ENCODE assay signal across 28 mouse cellular contexts in the genomic region with DNA sequence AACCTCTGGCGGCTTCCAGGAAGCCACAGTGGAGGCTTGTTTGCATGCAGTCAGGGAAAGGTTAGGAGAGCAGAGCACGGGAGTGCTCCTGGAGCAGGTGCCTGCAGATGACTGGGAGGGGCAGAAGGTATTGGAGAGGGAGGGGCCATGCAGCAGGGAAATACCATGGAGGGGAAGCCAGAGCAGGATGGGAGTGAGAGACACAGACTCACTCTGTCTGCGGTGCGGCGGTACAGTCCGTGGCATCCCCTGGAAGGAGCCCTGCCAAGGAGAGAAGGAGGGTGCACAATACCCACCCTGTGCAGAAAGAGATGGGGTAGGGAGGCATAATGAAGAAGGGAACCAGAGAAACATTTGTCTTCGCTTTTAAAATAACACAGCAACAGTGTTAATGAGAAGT.
DNase-seq lines count a peak whose midpoint lies in the region; ATAC-seq lines count a peak whose summit lies in the region.
"Had no signal": no experiment of that assay in that cellular context is flagged by ENCODE, and none has a peak within 500 bp of the region (broad histone marks: within the 10 kb centered on the region; RNA-seq: fewer than 3 reads in every experiment).

No protein-coding gene starts in this region.

- WGBS in forebrain, embryonic 16.5 days = 62% methylated on average over 7 of the region's 7 CpGs
- 79% methylated on average over 7 of the region's 7 CpGs for WGBS in forebrain, embryonic 10.5 days
- 72% methylated on average over 7 of the region's 7 CpGs for WGBS in hindbrain, embryonic 16.5 days
- WGBS in hindbrain, embryonic 10.5 days = 81% methylated on average over 7 of the region's 7 CpGs
- 82% methylated on average over 7 of the region's 7 CpGs for WGBS in midbrain, embryonic 16.5 days
- 83% methylated on average over 7 of the region's 7 CpGs for WGBS in midbrain, embryonic 13.5 days

- H3K4me3 ChIP-seq in forebrain, embryonic 16.5 days (replicated peaks; ENCODE audit: low read length) = no peak overlapping the region
- H3K4me3 ChIP-seq in forebrain, embryonic 10.5 days = no peak overlapping the region
- no peak overlapping the region for H3K4me3 ChIP-seq in hindbrain, embryonic 16.5 days (ENCODE audit: low read length)
- H3K4me3 ChIP-seq in hindbrain, embryonic 10.5 days = no peak overlapping the region
- no peak overlapping the region for H3K4me3 ChIP-seq in midbrain, embryonic 16.5 days (ENCODE audit: low read depth, low read length)
- no peak overlapping the region for H3K4me3 ChIP-seq in midbrain, embryonic 13.5 days (replicated peaks)
- H3K4me3 ChIP-seq: embryonic facial prominence, embryonic 10.5 days; embryonic facial prominence, embryonic 15.5 days; layer of hippocampus, adult 2 months; left cerebral cortex, adult 2 months; limb, embryonic 12.5 days; megakaryocyte, embryonic 14.5 days; neural tube, embryonic 13.5 days had no signal

- H3K36me3 ChIP-seq in forebrain, embryonic 16.5 days (ENCODE audit: control insufficient read depth, insufficient read depth) = no peaks in the 10 kb centered on the region; the same call in 1 of the 2 replicates
- 0 out of 2 replicates have a peak, but pooled peaks cover 2% of the 10 kb centered on the region for H3K36me3 ChIP-seq in forebrain, embryonic 10.5 days (replicated peaks)
- H3K36me3 ChIP-seq in hindbrain, embryonic 16.5 days (ENCODE audit: control insufficient read depth, insufficient read depth, low read length) = peaks cover under 1% of the 10 kb centered on the region
- H3K36me3 ChIP-seq in hindbrain, embryonic 10.5 days = peaks cover 5% of the 10 kb centered on the region; the same call in 1 of the 2 replicates
- no peaks in the 10 kb centered on the region for H3K36me3 ChIP-seq in midbrain, embryonic 16.5 days (ENCODE audit: control insufficient read depth, insufficient read depth, low read length)
- 0 out of 2 replicates have a peak, but pooled peaks cover 5% of the 10 kb centered on the region for H3K36me3 ChIP-seq in midbrain, embryonic 13.5 days
- H3K36me3 ChIP-seq: embryonic facial prominence, embryonic 10.5 days; embryonic facial prominence, embryonic 15.5 days had no signal

- H3K27ac ChIP-seq in forebrain, embryonic 16.5 days (ENCODE audit: low read length) = no peak overlapping the region
- no peak overlapping the region for H3K27ac ChIP-seq in forebrain, embryonic 10.5 days
- no peak overlapping the region for H3K27ac ChIP-seq in hindbrain, embryonic 16.5 days (ENCODE audit: low read depth, low read length)
- H3K27ac ChIP-seq in hindbrain, embryonic 10.5 days = no peak overlapping the region
- H3K27ac ChIP-seq in midbrain, embryonic 16.5 days (ENCODE audit: low read length) = no peak overlapping the region
- no peak overlapping the region for H3K27ac ChIP-seq in midbrain, embryonic 13.5 days
- H3K27ac ChIP-seq: embryonic facial prominence, embryonic 10.5 days; embryonic facial prominence, embryonic 15.5 days; layer of hippocampus, adult 2 months; left cerebral cortex, adult 2 months; limb, embryonic 12.5 days; neural tube, embryonic 13.5 days had no signal

- H3K9me3 ChIP-seq in forebrain, embryonic 16.5 days (ENCODE audit: control insufficient read depth, low read length) = no peaks in the 10 kb centered on the region
- H3K9me3 ChIP-seq in forebrain, embryonic 10.5 days = no peaks in the 10 kb centered on the region
- no peaks in the 10 kb centered on the region for H3K9me3 ChIP-seq in hindbrain, embryonic 16.5 days (ENCODE audit: control insufficient read depth, low read length)
- no peaks in the 10 kb centered on the region for H3K9me3 ChIP-seq in hindbrain, embryonic 10.5 days
- H3K9me3 ChIP-seq in midbrain, embryonic 16.5 days (replicated peaks; ENCODE audit: control insufficient read depth, low read length, poor library complexity, severe bottlenecking) = no peaks in the 10 kb centered on the region
- H3K9me3 ChIP-seq in midbrain, embryonic 13.5 days = no peaks in the 10 kb centered on the region
- H3K9me3 ChIP-seq: embryonic facial prominence, embryonic 10.5 days; embryonic facial prominence, embryonic 15.5 days; limb, embryonic 12.5 days; megakaryocyte, embryonic 14.5 days; neural tube, embryonic 13.5 days had no signal

- 0 out of 2 replicates have a peak, but pooled peaks have one; percentile 36 for ATAC-seq in forebrain, embryonic 16.5 days
- peak; percentile 56; the same call in 1 of the 2 replicates for ATAC-seq in hindbrain, embryonic 16.5 days
- ATAC-seq in midbrain, embryonic 16.5 days = 0 out of 2 replicates have a peak, but pooled peaks have one; percentile 32
- ATAC-seq in midbrain, embryonic 13.5 days = no peak
- ATAC-seq: activated CD4-positive, CD25-positive, alpha-beta regulatory T cell, adult 4 months had no signal

- no peak overlapping the region for H3K9ac ChIP-seq in forebrain, embryonic 16.5 days (replicated peaks; ENCODE audit: low read depth, low read length)
- no peak overlapping the region for H3K9ac ChIP-seq in hindbrain, embryonic 16.5 days (ENCODE audit: low read depth, low read length)
- no peak overlapping the region for H3K9ac ChIP-seq in midbrain, embryonic 16.5 days (ENCODE audit: low read depth, low read length)
- H3K9ac ChIP-seq in midbrain, embryonic 13.5 days (replicated peaks) = no peak overlapping the region
- H3K9ac ChIP-seq: embryonic facial prominence, embryonic 15.5 days; limb, embryonic 12.5 days; neural tube, embryonic 13.5 days had no signal

- H3K4me1 ChIP-seq in forebrain, embryonic 16.5 days (replicated peaks; ENCODE audit: control insufficient read depth, insufficient read depth, low read length) = no peaks in the 10 kb centered on the region
- peaks cover 6% of the 10 kb centered on the region for H3K4me1 ChIP-seq in forebrain, embryonic 10.5 days
- no peaks in the 10 kb centered on the region for H3K4me1 ChIP-seq in hindbrain, embryonic 16.5 days (ENCODE audit: control insufficient read depth, insufficient read depth, low read depth, low read length)
- no peaks in the 10 kb centered on the region for H3K4me1 ChIP-seq in hindbrain, embryonic 10.5 days (replicated peaks)
- no peaks in the 10 kb centered on the region for H3K4me1 ChIP-seq in midbrain, embryonic 16.5 days (ENCODE audit: control insufficient read depth, insufficient read depth, low read length)
- no peaks in the 10 kb centered on the region for H3K4me1 ChIP-seq in midbrain, embryonic 13.5 days (replicated peaks)
- H3K4me1 ChIP-seq: embryonic facial prominence, embryonic 15.5 days; limb, embryonic 12.5 days; megakaryocyte, embryonic 14.5 days; neural tube, embryonic 13.5 days had no signal

- no peak overlapping the region for H3K4me2 ChIP-seq in forebrain, embryonic 16.5 days (ENCODE audit: low read length)
- no peak overlapping the region for H3K4me2 ChIP-seq in hindbrain, embryonic 16.5 days (ENCODE audit: low read length)
- H3K4me2 ChIP-seq in midbrain, embryonic 16.5 days (ENCODE audit: low read length) = no peak overlapping the region
- no peak overlapping the region for H3K4me2 ChIP-seq in midbrain, embryonic 13.5 days (replicated peaks)
- H3K4me2 ChIP-seq: embryonic facial prominence, embryonic 15.5 days; heart, embryonic 11.5 days; limb, embryonic 12.5 days; neural tube, embryonic 13.5 days had no signal

- H3K27me3 ChIP-seq in forebrain, embryonic 16.5 days (replicated peaks; ENCODE audit: control insufficient read depth, insufficient read depth, low read length) = no peaks in the 10 kb centered on the region
- H3K27me3 ChIP-seq in forebrain, embryonic 10.5 days (ENCODE audit: poor library complexity, severe bottlenecking) = no peaks in the 10 kb centered on the region
- H3K27me3 ChIP-seq in hindbrain, embryonic 16.5 days (replicated peaks; ENCODE audit: control insufficient read depth, insufficient read depth, low read length) = no peaks in the 10 kb centered on the region
- no peaks in the 10 kb centered on the region for H3K27me3 ChIP-seq in hindbrain, embryonic 10.5 days (ENCODE audit: insufficient read depth, poor library complexity, severe bottlenecking)
- no peaks in the 10 kb centered on the region for H3K27me3 ChIP-seq in midbrain, embryonic 16.5 days (ENCODE audit: control insufficient read depth, insufficient read depth, low read depth, low read length)
- no peaks in the 10 kb centered on the region for H3K27me3 ChIP-seq in midbrain, embryonic 13.5 days
- H3K27me3 ChIP-seq: embryonic facial prominence, embryonic 15.5 days; limb, embryonic 12.5 days; megakaryocyte, embryonic 14.5 days; neural tube, embryonic 13.5 days had no signal

- no peak for DNase-seq in forebrain, embryonic 10.5 days (ENCODE audit: extremely low spot score, low spot score)
- DNase-seq in hindbrain, embryonic 10.5 days (ENCODE audit: low spot score) = no peak
- DNase-seq in kidney, adult 8-10 months = no peak
- DNase-seq: adrenal gland, adult 2 months; adrenal gland, postnatal 36 days; cerebellum, adult 2 months; cerebellum, postnatal 14 days; gastrocnemius, postnatal 14 days; heart, postnatal 36 days; kidney, adult 18-20 months; kidney, postnatal 36 days; lung, postnatal 4 days; retina, postnatal 1 day; right cerebral cortex, postnatal 14 days; thymus, postnatal 4 days had no signal
